Mouse (Mus musculus): ENCODE data around the gene Dbx2.

Dbx2 gene

GRCm38 (mm10) chr15:95622797-95623196 lies 33.0 kb downstream of the Dbx2 start:
- no peak for DNase-seq (ENCODE audit: low spot score)

- no peak for DNase-seq (ENCODE audit: low spot score)
These were observed 43.2 kb downstream of the Dbx2 start for GRCm38 (mm10) chr15:95612600-95612999.

GRCm38 (mm10) chr15:95601179-95601578 lies 54.6 kb downstream of the Dbx2 start:
- no peak for DNase-seq (ENCODE audit: low spot score)

GRCm38 (mm10) chr15:95598630-95599029 lies 57.1 kb downstream of the Dbx2 start:
- DNase-seq (ENCODE audit: low spot score), result no peak

- no peak for DNase-seq (ENCODE audit: low spot score)
These were observed 68.9 kb downstream of the Dbx2 start for GRCm38 (mm10) chr15:95586906-95587305.

GRCm38 (mm10) chr15:95584891-95585290 lies 70.9 kb downstream of the Dbx2 start:
- DNase-seq (ENCODE audit: low spot score), result no peak

GRCm38 (mm10) chr15:95574661-95575060 lies 81.1 kb downstream of the Dbx2 start:
- DNase-seq (ENCODE audit: low spot score), result no peak

Measured in ovary, postnatal 36 days (tissue).